Mouse (Mus musculus): ENCODE results near the gene Zfp609.

GRCm38 (mm10) chr9:65788556-65788955 lies 38.8 kb downstream of the Zfp609 start:
- TF ChIP-seq CTCF (conservative IDR thresholded peaks at IDR 0.05; ENCODE audit: low read length), result no peak
- no peak for TF ChIP-seq NANOG (IDR thresholded peaks at IDR 0.05; ENCODE audit: borderline replicate concordance, low read length)
- no peak for TF ChIP-seq POU5F1 (IDR thresholded peaks at IDR 0.05; ENCODE audit: borderline replicate concordance, low read length)
